Mouse (Mus musculus) neural tube, embryonic 14.5 days (tissue): ENCODE results near the gene Cyp1a2. TPM values are rescaled to one million over a fixed set of nuclear protein-coding genes. Genes with fewer than 3 reads are reported as not detected.

Experiments
- ATAC-seq: fragments of 200-750 bp; cut with Nextera tagmentation; 2 replicates; pipeline ENCODE4 v1.8.0; 2017; ENCODE audit warnings: low read depth, mild to moderate bottlenecking, moderate TSS enrichment, moderate library complexity
- H3K27ac ChIP-seq: fragments of 300-500 bp; sonication (generic); 2 replicates; pipeline ENCODE4 v1.5.1; 2014; ENCODE audit warnings: low read depth, mild to moderate bottlenecking, control low read depth, low read length, moderate library complexity, mixed read lengths
- H3K27me3 ChIP-seq: fragments of 300-500 bp; sonication (generic); 2 replicates; pipeline ENCODE4 v1.6.1; 2014; ENCODE audit warnings: low read length; ENCODE audit not compliant: control insufficient read depth, insufficient read depth
- H3K36me3 ChIP-seq: fragments of 300-500 bp; sonication (generic); 2 replicates; pipeline ENCODE4 v1.6.1; 2014; ENCODE audit warnings: low read length, mixed read lengths; ENCODE audit not compliant: control insufficient read depth, insufficient read depth
- H3K4me1 ChIP-seq: fragments of 300-500 bp; sonication (generic); 2 replicates; pipeline ENCODE4 v1.6.1; 2014; ENCODE audit warnings: low read length; ENCODE audit not compliant: control insufficient read depth, insufficient read depth
- H3K4me2 ChIP-seq: fragments of 300-500 bp; sonication (generic); 2 replicates; pipeline ENCODE4 v1.6.1; 2014; ENCODE audit warnings: mild to moderate bottlenecking, low read depth, low read length, control low read depth
- H3K4me3 ChIP-seq: fragments of 300-500 bp; sonication (generic); 2 replicates; pipeline ENCODE4 v1.5.1; 2014; ENCODE audit warnings: low read depth, low read length, control low read depth, mixed read lengths
- H3K9ac ChIP-seq: fragments of 300-500 bp; sonication (generic); replicated peaks from 2 replicates; pipeline ENCODE4 v1.6.1; 2014; ENCODE audit warnings: low read depth, mild to moderate bottlenecking, control low read depth, low read length, mixed read lengths
- H3K9me3 ChIP-seq: fragments of 300-500 bp; sonication (generic); 2 replicates; pipeline ENCODE4 v1.6.1; 2016; ENCODE audit warnings: low read length; ENCODE audit not compliant: control insufficient read depth
- WGBS: fragments of 180-500 bp; shearing (Covaris S2); extraction: QIAGEN DNeasy Blood & Tissue Kit; methylation state at CpG from one replicate; pipeline ENCODE4 v1.1.7; 2014; 5-methylcytosine and 5-hydroxymethylcytosine counted together
- polyA plus RNA-seq: library from polyadenylated mRNA; unstranded; fragments of >200 nt; fragmentation: Nextera tagmentation; extraction: Ambion mirVana; gene quantifications from 2 replicates; pipeline ENCODE4 v1.2.1, GENCODE M21; 2014

Cyp1a2 gene
- polyA plus RNA-seq, 1 experiment from 2014 or later, result not detected

- Histone ChIP-seq H3K4me3 (no peak overlapping the region), H3K27ac (no peak overlapping the region), H3K27me3 (no peaks in the 10 kb centered on the region), H3K36me3 (no peaks in the 10 kb centered on the region), H3K4me1 (no peaks in the 10 kb centered on the region), H3K9ac (no peak overlapping the region), H3K4me2 (peak overlapping the region; percentile 36; the same call in 1 of the 2 replicates), H3K9me3 (no peaks in the 10 kb centered on the region)
- ATAC-seq, result peak; percentile 87
- 3% methylated on average over 11 of the region's 11 CpGs for WGBS
Measured at GRCm38 (mm10) chr9:57655749-57656148, 27.8 kb downstream of the Cyp1a2 start.

- Histone ChIP-seq H3K9me3 (no peaks in the 10 kb centered on the region), H3K27me3 (no peaks in the 10 kb centered on the region), H3K9ac (no peak overlapping the region), H3K4me1 (no peaks in the 10 kb centered on the region), H3K4me3 (no peak overlapping the region), H3K4me2 (no peak overlapping the region), H3K36me3 (no peaks in the 10 kb centered on the region), H3K27ac (no peak overlapping the region)
- no peak for ATAC-seq
- 76% methylated on average over 1 of the region's 1 CpGs for WGBS
Measured at GRCm38 (mm10) chr9:57654966-57655365, 28.5 kb downstream of the Cyp1a2 start.

- Histone ChIP-seq H3K4me2 (no peak within 1 kb of the TSS), H3K4me1 (no peaks in the 10 kb centered on the region), H3K27me3 (no peaks in the 10 kb centered on the region), H3K36me3 (no peaks in the 10 kb centered on the region), H3K4me3 (no peak within 1 kb of the TSS), H3K27ac (no peak within 1 kb of the TSS), H3K9me3 (no peaks in the 10 kb centered on the region), H3K9ac (no peak within 1 kb of the TSS)
- ATAC-seq, result no peak
- WGBS, result 60% methylated on average over 5 of the region's 5 CpGs
Measured at GRCm38 (mm10) chr9:57653283-57653682, 30.2 kb downstream of the Cyp1a2 start, which contains the start of gene Csk. Gene Csk, minus strand, starts transcription at chr9:57653631.

GRCm38 (mm10) chr9:57652855-57653254 is 30.6 kb downstream of the Cyp1a2 start:
- no peaks in the 10 kb centered on the region for H3K4me1 ChIP-seq
- H3K4me2 ChIP-seq, result no peak overlapping the region
- ATAC-seq, result no peak
- H3K9me3 ChIP-seq, result no peaks in the 10 kb centered on the region
- no peaks in the 10 kb centered on the region for H3K36me3 ChIP-seq
- 21% methylated on average over 3 of the region's 3 CpGs for WGBS
- H3K9ac ChIP-seq, result no peak overlapping the region
- no peak overlapping the region for H3K4me3 ChIP-seq
- H3K27me3 ChIP-seq, result no peaks in the 10 kb centered on the region
- no peak overlapping the region for H3K27ac ChIP-seq

- H3K27ac ChIP-seq, result no peak overlapping the region
- H3K9ac ChIP-seq, result no peak overlapping the region
- ATAC-seq, result no peak
- 69% methylated on average over 9 of the region's 9 CpGs for WGBS
- no peak overlapping the region for H3K4me2 ChIP-seq
- no peak overlapping the region for H3K4me3 ChIP-seq
- H3K27me3 ChIP-seq, result no peaks in the 10 kb centered on the region
- H3K4me1 ChIP-seq, result no peaks in the 10 kb centered on the region
- no peaks in the 10 kb centered on the region for H3K9me3 ChIP-seq
- no peaks in the 10 kb centered on the region for H3K36me3 ChIP-seq
Measured at GRCm38 (mm10) chr9:57652351-57652750, 31.2 kb downstream of the Cyp1a2 start.

GRCm38 (mm10) chr9:57650786-57651311 is 32.7 kb downstream of the Cyp1a2 start:
- H3K4me3 ChIP-seq, result no peak overlapping the region
- WGBS, result 35% methylated on average over 6 of the region's 6 CpGs
- H3K9ac ChIP-seq, result no peak overlapping the region
- ATAC-seq, result no peak
- no peaks in the 10 kb centered on the region for H3K9me3 ChIP-seq
- H3K36me3 ChIP-seq, result no peaks in the 10 kb centered on the region
- H3K27me3 ChIP-seq, result no peaks in the 10 kb centered on the region
- no peak overlapping the region for H3K27ac ChIP-seq
- H3K4me2 ChIP-seq, result no peak overlapping the region
- H3K4me1 ChIP-seq, result no peaks in the 10 kb centered on the region

GRCm38 (mm10) chr9:57650130-57650785 is 33.2 kb downstream of the Cyp1a2 start:
- no peaks in the 10 kb centered on the region for H3K9me3 ChIP-seq
- 89% methylated on average over 6 of the region's 6 CpGs for WGBS
- H3K4me2 ChIP-seq, result no peak overlapping the region
- no peaks in the 10 kb centered on the region; the same call in 1 of the 2 replicates for H3K27me3 ChIP-seq
- no peak for ATAC-seq
- H3K9ac ChIP-seq, result no peak overlapping the region
- no peak overlapping the region for H3K4me3 ChIP-seq
- H3K36me3 ChIP-seq, result no peaks in the 10 kb centered on the region
- H3K27ac ChIP-seq, result no peak overlapping the region
- H3K4me1 ChIP-seq, result no peaks in the 10 kb centered on the region

- 76% methylated on average over 4 of the region's 4 CpGs for WGBS
- ATAC-seq, result no peak
- H3K36me3 ChIP-seq, result no peaks in the 10 kb centered on the region
Measured at GRCm38 (mm10) chr9:57647286-57648108, 36.0 kb downstream of the Cyp1a2 start.

GRCm38 (mm10) chr9:57646551-57647103 is 36.9 kb downstream of the Cyp1a2 start:
- no peak for ATAC-seq
- Histone ChIP-seq H3K36me3 (no peaks in the 10 kb centered on the region), H3K27me3 (no peaks in the 10 kb centered on the region; the same call in 1 of the 2 replicates), H3K4me1 (peaks cover 21% of the 10 kb centered on the region), H3K9me3 (no peaks in the 10 kb centered on the region), H3K9ac (no peak overlapping the region), H3K27ac (no peak overlapping the region), H3K4me3 (no peak overlapping the region), H3K4me2 (no peak overlapping the region)
- WGBS, result 48% methylated on average over 12 of the region's 12 CpGs

More at GRCm38 (mm10) chr9:57647286-57648108, 36.0 kb downstream of the Cyp1a2 start:
- Histone ChIP-seq H3K27ac (no peak overlapping the region), H3K9me3 (no peaks in the 10 kb centered on the region), H3K4me1 (peaks cover 19% of the 10 kb centered on the region), H3K4me2 (no peak overlapping the region), H3K4me3 (no peak overlapping the region), H3K27me3 (no peaks in the 10 kb centered on the region; the same call in 1 of the 2 replicates), H3K9ac (no peak overlapping the region)
